Mouse (Mus musculus): ENCODE results near the gene Col4a2.
"Not testable (repeated sequence)": the region's sequence is repeated elsewhere in the genome, so short reads cannot be mapped to it uniquely, and the experiment has no call there.

The Col4a2 gene

DNA sequence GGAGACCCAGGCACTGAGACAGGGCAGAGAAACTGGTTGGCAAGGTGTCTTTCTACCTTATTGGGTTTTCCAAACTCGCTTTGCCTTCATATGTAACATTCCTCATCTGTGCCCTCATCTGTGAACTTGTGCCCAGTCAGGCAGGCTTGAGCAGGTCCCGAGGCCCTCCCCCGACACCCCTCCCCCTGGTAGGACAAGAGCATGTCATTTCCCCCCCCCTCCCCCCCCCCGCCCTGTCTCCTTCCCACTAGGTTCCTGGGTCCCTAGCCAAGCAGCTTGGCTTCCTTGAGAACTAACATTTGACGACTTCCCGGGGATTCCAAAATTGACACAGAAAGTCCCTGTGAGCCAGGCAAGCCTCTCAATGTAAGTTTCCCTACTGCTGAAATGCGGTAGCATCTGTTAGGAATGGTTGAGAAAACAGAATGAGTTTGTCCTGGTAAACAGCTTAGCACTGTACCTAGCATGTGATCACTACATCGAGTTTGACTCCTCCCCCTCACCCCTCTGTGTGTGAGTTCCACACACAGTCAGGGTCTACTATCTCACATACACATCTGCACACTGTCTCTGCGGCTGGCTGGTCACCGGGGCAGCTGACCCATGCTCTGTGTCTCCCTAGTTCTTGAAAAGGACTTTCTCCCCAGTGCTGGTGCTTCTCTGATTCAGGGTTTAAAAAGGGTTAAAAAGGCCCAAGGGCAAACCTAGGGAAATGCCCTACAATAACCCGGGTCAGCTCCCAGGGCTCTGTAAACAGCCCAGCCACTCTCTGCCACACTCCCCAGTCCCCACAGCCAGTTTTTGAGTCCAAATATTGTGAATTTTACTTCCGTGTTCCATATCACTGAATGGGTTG lies 145.6 kb downstream of the Col4a2 start:
- no peak for DNase-seq (ENCODE audit: low read depth, low spot score)

DNA sequence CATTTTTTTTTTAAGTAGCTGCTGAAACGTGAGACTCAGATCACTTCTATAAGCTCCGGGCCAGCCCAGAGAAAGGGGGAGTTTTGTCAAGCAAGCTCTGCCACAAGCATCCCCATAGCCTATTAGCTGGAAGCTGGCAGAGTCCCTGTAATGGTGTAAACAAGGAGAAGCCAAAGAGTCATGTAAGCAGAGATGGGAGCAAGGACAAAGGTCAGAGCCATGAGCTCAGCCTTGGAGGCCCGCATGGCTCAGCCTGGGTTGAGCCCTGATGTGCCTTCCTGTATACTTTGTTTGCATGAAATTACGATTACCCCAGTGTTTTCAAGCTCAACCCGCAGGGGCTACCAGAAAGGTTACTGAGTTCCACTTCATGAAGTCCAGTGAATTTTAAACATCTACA lies 146.4 kb downstream of the Col4a2 start:
- DNase-seq (ENCODE audit: low read depth, low spot score), result no peak

DNA sequence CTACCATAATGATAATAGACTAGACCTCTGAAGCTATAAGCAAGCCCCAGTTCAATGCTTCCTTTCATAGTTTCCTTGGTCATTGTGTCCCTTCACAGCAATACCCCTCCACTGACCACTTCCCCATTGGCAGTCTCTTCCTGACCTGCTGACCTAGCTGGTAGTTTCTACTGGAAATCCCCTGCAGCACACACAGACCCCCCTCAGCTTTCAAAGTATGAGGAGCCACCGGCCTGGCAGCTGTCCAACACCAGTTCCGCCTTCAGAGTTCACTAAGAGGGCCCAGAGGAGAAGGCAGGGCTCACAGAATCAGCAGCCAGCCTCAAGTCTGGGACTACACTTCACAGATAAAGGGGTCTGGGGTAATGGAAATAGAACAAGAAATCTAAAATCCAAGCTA lies 148.3 kb downstream of the Col4a2 start:
- no peak for DNase-seq (ENCODE audit: low read depth, low spot score)

DNA sequence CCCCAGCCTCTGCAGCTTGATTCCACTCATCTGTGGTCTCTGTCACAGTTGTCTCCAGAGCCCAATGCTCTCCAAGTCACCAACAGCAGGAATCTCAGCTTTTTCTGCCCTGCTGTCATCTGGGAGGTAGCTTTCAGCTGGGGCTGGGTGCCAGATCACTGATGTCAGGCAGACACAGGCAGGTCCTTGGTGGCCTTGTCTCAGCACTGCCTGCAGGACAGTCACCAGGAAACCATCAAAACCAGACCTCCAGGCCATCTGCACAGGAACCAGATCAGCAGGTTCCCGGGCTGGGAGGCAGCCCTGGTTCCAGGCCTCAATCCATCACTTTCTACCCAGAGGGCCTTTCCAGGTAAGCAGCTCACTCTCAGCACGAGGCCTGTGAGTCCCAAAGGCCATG lies 149.2 kb downstream of the Col4a2 start:
- no peak for DNase-seq (ENCODE audit: low read depth, low spot score)

DNA sequence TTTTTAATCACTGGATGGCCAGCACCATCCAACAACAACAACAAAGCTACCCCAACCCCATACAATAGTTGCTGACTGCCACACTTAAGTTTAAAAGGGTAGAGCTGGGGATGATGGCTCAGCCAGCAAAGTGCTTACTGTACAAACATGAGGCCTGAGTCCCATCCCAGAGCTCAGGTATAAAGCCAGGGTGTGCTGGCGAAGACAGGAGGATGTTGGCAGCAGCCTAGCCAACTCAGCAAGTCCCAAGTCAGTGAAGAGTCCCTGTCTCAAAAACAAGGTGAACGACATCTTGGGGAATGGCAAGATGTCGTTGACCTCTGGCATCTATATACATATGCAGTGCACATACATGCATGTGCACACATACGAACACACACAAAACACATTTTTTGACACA lies 150.0 kb downstream of the Col4a2 start:
- no peak for DNase-seq (ENCODE audit: low read depth, low spot score)

DNA sequence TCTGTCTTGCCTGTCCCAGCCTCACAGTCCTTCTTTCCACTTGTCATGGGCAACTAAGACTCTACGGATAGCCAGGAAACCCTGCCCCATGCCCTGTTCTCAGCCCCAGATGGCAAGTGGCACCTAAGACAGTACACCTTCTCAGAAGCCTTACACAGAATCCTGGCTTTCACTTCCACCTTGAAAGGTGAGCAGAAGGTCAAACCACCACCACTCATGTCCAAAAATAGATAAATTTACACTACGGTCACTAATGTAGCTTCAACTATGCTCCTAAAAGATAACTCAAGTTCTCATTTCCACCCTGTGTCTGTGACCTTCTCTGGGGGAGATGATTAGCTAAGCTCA lies 150.9 kb downstream of the Col4a2 start:
- DNase-seq (ENCODE audit: low read depth, low spot score), result no peak

DNA sequence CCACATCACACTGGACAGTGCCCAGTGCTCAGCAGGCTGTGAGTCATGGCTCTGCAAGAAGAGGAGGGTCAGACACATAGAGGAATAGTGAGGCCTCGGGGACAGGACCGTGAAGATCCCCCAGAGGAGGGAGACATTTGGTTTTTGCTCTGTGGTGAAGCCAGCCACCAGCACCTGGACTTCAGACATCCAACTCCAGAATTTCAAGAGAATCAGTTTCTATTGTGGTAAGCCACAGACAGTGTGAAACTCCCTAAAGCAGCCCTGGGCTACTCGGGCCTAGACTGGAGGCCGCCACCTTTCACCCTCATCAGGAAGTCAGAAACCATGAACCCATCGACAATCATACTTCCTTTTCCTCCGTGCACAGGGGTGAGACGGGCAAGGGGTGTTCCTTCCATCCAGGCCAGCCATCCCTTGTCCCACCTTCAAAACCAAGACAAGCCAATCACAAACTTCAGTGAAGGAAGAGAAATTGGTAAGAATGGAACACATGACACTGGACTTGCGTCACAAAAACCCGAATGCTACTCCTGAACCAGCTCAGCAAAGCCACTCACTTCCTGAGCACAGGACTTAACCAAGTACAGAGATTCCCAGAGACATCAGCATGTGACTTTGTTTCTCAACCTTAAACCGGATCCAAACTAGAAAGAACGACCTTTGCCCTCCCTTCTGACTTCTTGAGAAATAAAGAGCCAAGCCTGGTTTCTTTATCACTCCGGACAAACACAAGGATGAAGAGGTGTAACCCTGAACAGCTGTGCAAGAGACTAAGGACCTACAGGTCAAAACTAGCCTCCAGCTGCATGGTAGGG lies 151.5 kb downstream of the Col4a2 start:
- no peak for DNase-seq (ENCODE audit: low read depth, low spot score)

DNA sequence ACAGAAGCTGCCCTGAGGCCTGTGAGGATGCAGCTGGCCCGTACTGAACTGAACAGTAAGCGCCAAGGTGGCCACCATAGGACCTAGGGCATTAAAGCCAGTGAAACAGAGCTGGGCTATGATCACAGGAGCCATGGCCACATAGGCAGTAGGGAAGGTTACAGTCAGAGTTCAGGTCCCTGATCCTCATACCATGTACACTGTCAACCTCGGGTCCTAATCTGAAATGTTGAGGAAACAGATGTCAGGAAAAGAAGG lies 152.0 kb downstream of the Col4a2 start:
- DNase-seq (ENCODE audit: low read depth, low spot score), result no peak

DNA sequence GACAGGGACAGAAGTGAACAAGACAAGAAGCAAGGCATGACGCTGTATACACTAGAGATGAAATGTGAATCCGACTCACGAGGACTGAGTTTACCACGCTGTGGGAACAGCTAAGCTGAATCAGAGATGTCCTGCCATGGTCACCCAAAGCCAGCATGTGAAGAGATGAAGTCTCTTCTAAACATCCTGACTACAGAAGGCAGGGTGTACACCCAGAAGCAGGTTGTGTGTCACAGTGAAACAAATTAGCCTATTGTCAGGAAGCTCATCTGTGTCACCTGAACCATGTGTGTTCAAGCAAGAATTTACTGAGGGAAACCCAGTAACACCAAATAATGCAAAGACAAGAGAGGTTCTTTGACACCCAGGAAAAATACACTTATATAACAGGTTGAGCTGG lies 153.0 kb downstream of the Col4a2 start:
- no peak for DNase-seq (ENCODE audit: low read depth, low spot score)

DNA sequence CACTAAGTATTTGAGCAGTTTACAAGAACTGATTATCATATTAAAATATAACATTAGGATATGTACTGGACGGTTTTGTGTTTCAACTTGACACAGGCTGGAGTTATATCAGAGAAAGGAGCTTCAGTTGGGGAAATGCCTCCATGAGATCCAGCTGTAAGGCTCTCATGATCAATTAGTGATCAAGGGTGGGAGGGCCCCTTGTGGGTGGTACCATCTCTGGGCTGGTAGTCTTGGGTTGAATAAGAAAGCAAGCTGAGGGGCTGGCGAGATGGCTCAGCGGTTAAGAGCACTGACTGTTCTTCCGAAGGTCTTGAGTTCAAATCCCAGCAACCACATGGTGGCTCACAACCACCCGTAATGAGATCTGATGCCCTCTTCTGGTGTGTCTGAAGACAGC lies 153.9 kb downstream of the Col4a2 start:
- DNase-seq (ENCODE audit: low read depth, low spot score), result not testable (repeated sequence)

DNA sequence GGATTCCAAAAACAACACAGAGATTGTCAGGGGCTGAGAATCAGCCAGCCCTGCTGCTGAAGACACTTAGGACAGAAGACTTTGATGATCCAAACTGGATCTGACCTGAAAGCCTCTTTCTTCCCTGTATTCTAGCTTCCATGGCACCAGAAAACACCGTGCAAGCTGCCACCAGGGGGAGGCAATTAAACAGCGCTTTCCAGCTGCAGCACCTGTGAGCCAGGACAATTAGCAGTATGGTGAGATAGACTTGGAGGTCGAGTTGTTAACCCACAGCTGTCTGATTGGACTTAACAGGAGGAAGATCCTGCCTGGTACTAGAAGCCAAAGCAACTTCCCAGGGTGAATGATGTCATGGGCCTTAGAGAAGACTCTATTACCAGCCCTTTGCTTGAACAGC lies 156.5 kb downstream of the Col4a2 start:
- DNase-seq (ENCODE audit: low read depth, low spot score), result peak; percentile 79

DNA sequence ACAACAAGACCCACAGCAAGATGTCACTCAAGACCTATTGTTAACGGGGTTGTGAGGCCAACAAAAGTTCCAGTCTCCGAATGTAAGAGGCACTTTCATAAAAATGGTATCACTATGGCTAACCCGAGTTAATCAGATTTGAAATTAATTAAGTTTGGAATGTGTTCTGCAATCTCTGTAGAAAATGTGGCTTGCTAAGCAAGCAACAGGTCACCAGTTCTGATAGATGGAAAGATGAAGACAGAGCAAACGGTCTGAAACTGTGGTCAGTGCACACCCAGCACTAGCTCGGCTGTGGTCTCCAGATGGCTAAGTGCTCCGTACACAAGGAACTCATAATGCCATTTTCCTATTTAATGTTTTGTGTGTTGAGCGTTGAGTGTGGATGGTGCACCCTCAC lies 158.1 kb downstream of the Col4a2 start:
- no peak for DNase-seq (ENCODE audit: low read depth, low spot score)

DNA sequence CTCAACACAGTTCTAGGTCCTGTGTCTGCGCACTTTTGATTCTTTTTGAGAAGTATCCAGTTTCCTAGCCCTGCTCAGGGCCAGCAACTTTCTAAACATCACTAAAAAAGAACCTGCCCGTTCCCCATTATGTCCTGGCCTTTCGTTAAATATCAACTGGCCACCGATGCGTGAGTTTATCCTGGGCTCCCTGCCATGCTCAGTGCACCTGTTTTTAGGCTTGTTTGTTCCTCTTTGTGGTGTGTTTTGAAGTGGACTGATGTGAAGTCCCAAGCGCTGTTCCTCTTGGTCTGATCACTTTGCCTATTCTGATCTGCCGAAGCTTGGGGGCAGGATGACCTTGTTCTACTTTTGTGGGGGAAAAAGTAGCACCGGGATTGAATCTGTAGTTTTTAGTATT lies 158.7 kb downstream of the Col4a2 start:
- no peak for DNase-seq (ENCODE audit: low read depth, low spot score)

DNA sequence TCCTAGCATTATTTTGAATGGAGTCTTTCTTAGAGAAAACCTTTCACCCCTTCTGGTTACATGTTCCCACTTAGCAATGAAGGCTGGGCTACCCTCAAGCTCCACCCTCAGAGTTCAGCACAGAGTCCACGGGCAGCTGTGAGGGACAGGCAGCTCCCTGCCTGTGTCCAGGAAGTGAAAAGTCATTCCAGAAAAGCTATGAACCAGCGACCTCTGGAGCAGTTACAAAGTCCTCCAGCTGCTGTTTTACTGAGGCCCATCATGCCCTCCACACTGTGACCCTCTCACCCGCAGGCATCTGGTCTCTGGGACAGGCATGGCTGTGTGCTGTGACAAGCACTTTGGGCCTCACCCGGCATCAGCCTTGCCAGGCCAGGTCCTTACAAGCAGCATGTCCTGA lies 160.5 kb downstream of the Col4a2 start:
- DNase-seq (ENCODE audit: low read depth, low spot score), result no peak

DNA sequence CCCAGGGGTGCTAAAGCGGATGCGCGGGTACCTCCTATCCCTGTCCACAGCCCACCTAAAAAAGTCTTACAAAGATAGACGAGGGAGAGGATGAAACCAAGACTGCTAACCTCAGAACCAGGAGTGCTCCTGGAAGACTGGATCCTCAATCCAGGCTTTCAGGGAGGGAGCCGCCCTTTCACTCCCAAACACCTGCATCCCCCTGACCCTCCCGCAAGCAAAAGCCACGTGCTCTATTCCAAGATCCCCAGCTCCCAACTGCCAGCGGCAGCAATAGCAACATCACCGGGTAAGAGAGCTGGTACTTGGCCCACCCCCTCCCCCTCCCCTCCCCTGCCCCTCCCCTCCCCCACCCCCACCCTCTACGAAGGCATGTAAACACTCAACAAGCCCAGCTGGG lies 162.8 kb downstream of the Col4a2 start:
- no peak for DNase-seq (ENCODE audit: low read depth, low spot score)

DNA sequence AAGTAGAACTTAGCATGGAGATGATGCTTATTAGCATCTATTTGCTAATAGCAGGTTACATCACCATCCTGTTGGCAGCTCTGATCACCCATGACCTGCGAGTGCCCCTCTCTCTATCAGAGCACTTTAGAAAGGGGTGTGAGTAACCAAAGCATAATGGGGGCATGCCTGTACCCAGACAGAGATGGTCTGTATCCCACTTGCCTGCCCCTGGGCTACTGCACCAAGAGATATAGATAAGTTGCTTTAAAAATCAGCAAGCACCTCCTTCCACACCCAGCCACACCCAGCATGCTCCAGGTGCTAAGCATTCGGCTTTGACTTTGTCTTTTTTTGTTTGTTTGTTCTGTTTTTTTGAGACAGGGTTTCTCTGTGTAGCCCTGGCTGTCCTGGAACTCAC lies 163.3 kb downstream of the Col4a2 start:
- no peak for DNase-seq (ENCODE audit: low read depth, low spot score)

DNA sequence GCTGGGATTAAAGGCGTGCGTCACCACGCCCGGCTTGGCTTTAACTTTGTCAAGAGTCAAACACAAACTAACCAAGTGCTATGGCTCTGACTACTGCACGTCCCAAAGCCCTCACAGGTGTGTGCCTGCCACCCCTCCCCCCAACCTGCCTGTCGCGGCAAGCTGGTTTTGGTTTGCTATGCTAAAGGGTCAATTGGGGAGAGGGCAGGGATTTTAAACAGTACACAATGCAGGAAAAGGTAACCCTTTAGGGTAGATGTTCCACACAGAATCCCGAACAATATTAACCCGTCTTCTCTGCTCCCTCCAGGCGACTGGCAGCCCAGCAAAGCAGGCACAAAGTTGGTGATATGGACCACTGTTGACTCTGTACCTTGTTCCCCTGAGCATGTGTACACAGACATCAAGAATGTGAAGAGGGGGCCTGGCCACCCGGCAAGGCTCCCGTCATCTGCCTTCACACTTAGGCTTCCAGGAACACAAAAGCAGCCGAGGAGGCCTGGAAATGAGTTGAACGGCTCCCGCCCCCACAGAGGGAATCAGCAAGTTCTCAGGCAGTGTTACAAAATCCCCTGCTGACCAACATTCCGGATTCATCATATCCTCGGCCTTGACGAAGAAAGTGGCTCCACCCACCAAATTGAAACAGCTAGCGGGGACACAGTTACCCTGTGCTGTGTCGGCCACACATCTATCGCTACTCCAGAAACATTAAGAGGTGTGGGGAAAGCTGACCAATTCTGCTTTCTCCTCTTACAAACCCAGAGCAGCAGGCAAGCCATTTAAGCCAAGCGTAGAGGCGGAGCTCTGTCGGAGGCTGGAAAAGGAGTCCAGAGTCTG lies 164.0 kb downstream of the Col4a2 start:
- DNase-seq (ENCODE audit: low read depth, low spot score), result peak; percentile 60

DNA sequence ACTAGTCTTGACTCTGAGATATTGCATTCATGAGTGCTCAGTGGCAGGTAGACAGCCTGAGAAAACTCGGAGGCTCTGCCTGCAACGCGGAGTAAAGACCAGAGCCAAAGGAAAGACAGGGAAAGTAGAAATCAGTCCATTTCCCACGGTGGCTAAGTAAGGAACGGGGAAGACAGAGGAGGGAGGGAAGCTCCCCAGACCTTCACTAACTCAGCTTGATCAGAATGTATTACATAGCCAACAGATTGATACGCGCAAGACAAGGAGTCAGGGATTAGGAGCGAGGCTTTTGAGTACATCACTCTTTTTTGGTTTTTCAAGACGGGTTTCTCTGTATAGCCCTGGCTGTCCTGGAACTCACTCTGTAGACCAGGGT lies 164.6 kb downstream of the Col4a2 start:
- DNase-seq (ENCODE audit: low read depth, low spot score), result no peak

DNA sequence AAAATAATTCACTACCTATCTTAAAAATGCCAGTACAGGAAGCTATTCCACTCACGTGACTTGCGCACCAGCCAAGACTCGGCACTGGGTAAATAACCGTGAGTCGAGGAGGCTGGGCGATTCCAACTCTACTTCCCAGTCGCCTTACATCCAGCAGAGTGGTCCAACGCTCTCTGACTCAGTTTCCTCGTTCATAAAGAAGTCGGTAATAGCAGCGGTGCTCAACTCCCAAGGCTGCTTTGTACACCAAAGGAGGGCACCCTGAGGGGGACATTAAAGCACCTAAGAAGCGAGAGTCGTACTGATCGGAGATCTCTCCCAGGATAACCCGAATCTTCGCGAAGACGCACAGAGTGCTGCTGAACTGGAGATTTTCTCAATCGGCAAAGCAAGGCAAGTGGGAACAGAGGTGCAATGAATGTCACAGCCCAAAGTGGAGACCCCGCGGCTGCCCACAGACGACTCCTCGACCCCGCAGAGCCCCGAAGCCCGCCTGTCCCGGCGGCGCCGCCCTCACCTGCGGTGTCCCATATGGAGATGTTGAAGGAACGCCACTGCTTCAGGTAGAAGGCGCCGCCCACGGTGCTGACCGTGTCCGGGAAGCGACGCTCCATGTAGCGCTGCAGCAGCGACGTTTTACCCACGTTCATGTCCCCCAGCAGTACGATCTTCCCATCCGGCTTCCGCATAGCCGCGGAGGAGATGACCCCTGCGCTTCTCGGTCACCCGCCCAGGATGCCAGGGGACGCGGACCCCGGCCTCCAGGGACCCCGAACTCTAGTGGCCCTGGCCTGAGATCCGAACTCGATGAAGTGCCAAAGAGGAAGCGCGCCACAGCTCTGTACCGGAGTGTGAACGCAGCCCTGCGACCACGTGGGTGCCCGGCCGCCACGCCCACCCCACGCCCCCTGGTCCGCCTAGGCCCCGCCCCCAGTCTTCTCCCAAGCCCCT lies 165.5 kb downstream of the Col4a2 start, which contains the start of gene Rab20:
Rab20 (minus strand) TSS at position 900 of the 951 bp plus-strand sequence.
- DNase-seq (ENCODE audit: low read depth, low spot score), result peak; percentile 83

DNA sequence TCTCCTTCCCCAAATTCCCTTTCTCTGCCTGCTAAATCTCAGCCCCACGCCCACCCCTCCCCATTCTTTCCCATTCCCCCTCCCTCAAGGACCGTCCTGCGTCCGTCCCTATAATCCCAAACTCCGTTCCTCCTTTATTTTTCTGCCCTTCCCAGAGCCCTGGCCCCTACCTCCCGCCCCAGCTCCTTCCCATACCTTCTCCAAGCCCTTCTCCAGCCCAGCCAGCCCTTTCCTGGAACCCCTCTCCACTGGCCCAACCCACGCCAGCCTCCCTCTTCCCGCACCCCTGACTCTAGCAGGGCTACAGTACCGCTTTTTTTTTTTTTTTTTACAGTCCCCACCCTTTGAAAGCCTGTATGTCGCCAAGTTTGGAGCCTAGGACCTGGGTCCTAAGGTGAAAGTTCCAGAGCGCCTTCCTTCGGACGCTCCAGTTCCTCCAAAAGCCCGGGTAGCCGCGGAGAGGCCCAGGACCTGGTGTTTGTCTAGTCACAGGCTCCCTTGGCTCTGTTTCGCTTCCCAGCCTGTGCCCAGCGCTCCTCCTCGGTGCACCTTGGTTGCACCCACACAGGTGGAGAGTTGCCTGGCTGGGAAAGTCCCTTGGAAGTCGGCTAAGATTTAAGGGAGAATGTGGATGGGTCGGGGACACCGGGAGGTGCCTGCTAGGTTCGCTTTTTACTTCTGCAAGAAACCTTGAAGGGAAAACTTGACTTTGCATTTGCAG lies 166.4 kb downstream of the Col4a2 start:
- no peak for DNase-seq (ENCODE audit: low read depth, low spot score)

DNA sequence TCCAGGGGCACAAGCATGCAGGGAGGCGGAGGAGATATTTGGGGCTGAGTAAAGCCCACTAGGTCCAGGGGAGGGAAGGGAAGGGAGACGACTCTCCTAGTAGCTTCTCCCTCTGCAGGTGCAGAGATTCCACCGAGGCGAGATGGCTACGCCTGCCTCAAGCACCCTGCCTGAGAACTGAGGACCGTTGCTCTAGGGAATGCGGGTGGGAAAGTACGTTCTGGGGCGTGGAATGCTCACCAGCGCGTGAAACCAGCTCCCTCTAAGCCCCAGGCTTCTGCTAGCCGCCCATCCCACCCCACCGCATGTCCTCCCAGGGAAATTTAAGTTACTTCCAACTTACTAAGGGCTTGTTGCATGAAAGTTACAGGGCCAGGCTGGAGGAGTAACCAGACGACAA lies 167.0 kb downstream of the Col4a2 start:
- no peak for DNase-seq (ENCODE audit: low read depth, low spot score)

Data from ES-CJ7 (cell line).